Mouse (Mus musculus): ENCODE measurements around the gene Kctd2.
A peak's percentile ranks its signal among the peaks of the same experiment; 100 is the strongest.
"Not testable (repeated sequence)": the region's sequence is repeated elsewhere in the genome, so short reads cannot be mapped to it uniquely, and the experiment has no call there.

Kctd2 gene

GRCm38 (mm10) chr11:115419531-115420237, at the start of gene Kctd2, which contains the start of gene Atp5h:
Kctd2 (plus strand) TSS chr11:115420128.
Atp5h (minus strand) TSS chr11:115419962.
- peak; percentile 97 to 98 for DNase-seq (ENCODE audit: inconsistent age in 2 of 2, low spot score in 1 of 2)

GRCm38 (mm10) chr11:115370368-115370767, 49.6 kb upstream of the Kctd2 start:
- no peak for DNase-seq (ENCODE audit: inconsistent age in 2 of 2, low spot score in 1 of 2)

GRCm38 (mm10) chr11:115371354-115371753, 48.6 kb upstream of the Kctd2 start:
- no peak for DNase-seq (ENCODE audit: inconsistent age in 2 of 2, low spot score in 1 of 2)

GRCm38 (mm10) chr11:115372015-115372414, 47.9 kb upstream of the Kctd2 start:
- no peak for DNase-seq (ENCODE audit: inconsistent age in 2 of 2, low spot score in 1 of 2)

GRCm38 (mm10) chr11:115372737-115373136, 47.2 kb upstream of the Kctd2 start:
- DNase-seq (ENCODE audit: inconsistent age in 2 of 2, low spot score in 1 of 2): no peak

GRCm38 (mm10) chr11:115373805-115374694, 45.9 kb upstream of the Kctd2 start:
- peak; percentile 86 to 95 for DNase-seq (ENCODE audit: inconsistent age in 2 of 2, low spot score in 1 of 2)

GRCm38 (mm10) chr11:115374695-115375425, 45.1 kb upstream of the Kctd2 start:
- no peak for DNase-seq (ENCODE audit: inconsistent age in 2 of 2, low spot score in 1 of 2)

- no peak for DNase-seq (ENCODE audit: inconsistent age in 2 of 2, low spot score in 1 of 2)
Observed at GRCm38 (mm10) chr11:115376722-115377121, 43.2 kb upstream of the Kctd2 start.

GRCm38 (mm10) chr11:115377254-115377653, 42.7 kb upstream of the Kctd2 start:
- no peak for DNase-seq (ENCODE audit: inconsistent age in 2 of 2, low spot score in 1 of 2)

GRCm38 (mm10) chr11:115377854-115378253, 42.1 kb upstream of the Kctd2 start:
- DNase-seq (ENCODE audit: inconsistent age in 2 of 2, low spot score in 1 of 2): no peak

- DNase-seq (ENCODE audit: inconsistent age in 2 of 2, low spot score in 1 of 2): no peak
Observed at GRCm38 (mm10) chr11:115381276-115381675, 38.7 kb upstream of the Kctd2 start.

- peak; percentile 94 to 98 for DNase-seq (ENCODE audit: inconsistent age in 2 of 2, low spot score in 1 of 2)
Observed at GRCm38 (mm10) chr11:115381743-115382539, 38.0 kb upstream of the Kctd2 start, which contains the start of gene Cdr2l. Cdr2l (plus strand) TSS chr11:115381916.

- peak; percentile 74 to 90 for DNase-seq (ENCODE audit: inconsistent age in 2 of 2, low spot score in 1 of 2)
Observed at GRCm38 (mm10) chr11:115382891-115383290, 37.0 kb upstream of the Kctd2 start.

GRCm38 (mm10) chr11:115383701-115384474, 36.0 kb upstream of the Kctd2 start:
- DNase-seq (ENCODE audit: inconsistent age in 2 of 2, low spot score in 1 of 2): peak; percentile 45 to 80

GRCm38 (mm10) chr11:115384587-115384986, 35.3 kb upstream of the Kctd2 start:
- peak; percentile 88 to 93 for DNase-seq (ENCODE audit: inconsistent age in 2 of 2, low spot score in 1 of 2)

GRCm38 (mm10) chr11:115386859-115387258, 33.1 kb upstream of the Kctd2 start:
- not testable (repeated sequence) for DNase-seq (ENCODE audit: inconsistent age in 2 of 2, low spot score in 1 of 2)

- no peak for DNase-seq (ENCODE audit: inconsistent age in 2 of 2, low spot score in 1 of 2)
Observed at GRCm38 (mm10) chr11:115391358-115391757, 28.6 kb upstream of the Kctd2 start.

- peak; percentile 69 to 82 for DNase-seq (ENCODE audit: inconsistent age in 2 of 2, low spot score in 1 of 2)
Observed at GRCm38 (mm10) chr11:115393721-115394325, 26.1 kb upstream of the Kctd2 start.

- DNase-seq (ENCODE audit: inconsistent age in 2 of 2, low spot score in 1 of 2): no peak
Observed at GRCm38 (mm10) chr11:115398085-115398484, 21.8 kb upstream of the Kctd2 start.

All from adrenal gland, adult (tissue).